Mouse (Mus musculus) brain, embryonic 14.5 days (tissue): ENCODE measurements around the gene Hsd17b2.

Experiments
- CTCF ChIP-seq: fragments of 200-500 bp; IDR thresholded peaks from 2 replicates; pipeline ENCODE4 v1.5.1; 2012; ENCODE audit warnings: inconsistent platforms, mild to moderate bottlenecking, moderate library complexity, borderline replicate concordance; ENCODE audit not compliant: insufficient read depth, insufficient read length; ENCODE audit errors: extremely low read depth
- POLR2A ChIP-seq: fragments of 200-500 bp; IDR thresholded peaks from 2 replicates; pipeline ENCODE4 v1.6.1; 2012; ENCODE audit warnings: mild to moderate bottlenecking, inconsistent platforms, borderline replicate concordance; ENCODE audit not compliant: poor library complexity, insufficient read depth, insufficient read length, severe bottlenecking; ENCODE audit errors: extremely low read depth

DNA sequence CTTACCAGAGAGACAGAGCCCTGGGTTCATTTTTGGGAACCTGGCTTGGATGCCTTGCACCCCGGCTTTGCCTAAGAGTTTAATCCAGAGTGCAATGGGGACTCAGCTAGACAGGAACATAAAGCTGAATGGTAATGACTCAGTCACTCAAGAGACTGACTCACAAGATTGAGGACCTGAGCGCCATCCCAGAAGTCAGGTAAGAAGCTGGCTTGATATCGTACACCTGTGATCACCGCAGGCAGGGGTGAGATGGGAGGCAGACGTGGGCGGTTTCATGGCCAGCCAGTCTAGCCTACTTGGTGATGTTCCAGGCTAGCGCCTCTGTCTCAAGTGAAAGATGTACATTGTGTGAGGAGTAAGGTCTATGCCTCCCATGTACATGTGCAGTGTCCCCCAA lies 81.3 kb downstream of the Hsd17b2 start:
- no peak for TF ChIP-seq CTCF
- TF ChIP-seq POLR2A, result no peak
